Mouse (Mus musculus) brain, embryonic 14.5 days (tissue): ENCODE measurements at regions not wholly inside any gene's neighbourhood (a gene's known extent, or its start where the extent isn't known, plus 50 kb on each side); places are given as distances from the start of the nearest gene placed in this dataset.

Experiments
- CTCF ChIP-seq: fragments of 200-500 bp; IDR thresholded peaks from 2 replicates; pipeline ENCODE4 v1.5.1; 2012; ENCODE audit warnings: inconsistent platforms, mild to moderate bottlenecking, moderate library complexity, borderline replicate concordance; ENCODE audit not compliant: insufficient read depth, insufficient read length; ENCODE audit errors: extremely low read depth
- POLR2A ChIP-seq: fragments of 200-500 bp; IDR thresholded peaks from 2 replicates; pipeline ENCODE4 v1.6.1; 2012; ENCODE audit warnings: mild to moderate bottlenecking, inconsistent platforms, borderline replicate concordance; ENCODE audit not compliant: poor library complexity, insufficient read depth, insufficient read length, severe bottlenecking; ENCODE audit errors: extremely low read depth

GRCm38 (mm10) chr7:111164994-111165393, 82.2 kb upstream of the Eif4g2 start:
- TF ChIP-seq POLR2A (no peak), CTCF (no peak)
